Mouse (Mus musculus): ENCODE results near the gene Serpini2.
"Not testable (repeated sequence)": the region's sequence is repeated elsewhere in the genome, so short reads cannot be mapped to it uniquely, and the experiment has no call there.

Serpini2 gene

GRCm38 (mm10) chr3:75269978-75270377 lies at the start of gene Serpini2:
TSS of gene Serpini2 (minus strand) at chr3:75270078.
- DNase-seq, result no peak

GRCm38 (mm10) chr3:75308861-75309260 lies 39.0 kb upstream of the Serpini2 start:
- DNase-seq, result no peak

GRCm38 (mm10) chr3:75308228-75308627 lies 38.4 kb upstream of the Serpini2 start:
- DNase-seq, result no peak

- DNase-seq, result no peak
Observed at GRCm38 (mm10) chr3:75305584-75305983, 35.7 kb upstream of the Serpini2 start.

GRCm38 (mm10) chr3:75304621-75305020 lies 34.7 kb upstream of the Serpini2 start:
- DNase-seq, result no peak

GRCm38 (mm10) chr3:75301072-75301471 lies 31.2 kb upstream of the Serpini2 start:
- no peak for DNase-seq

- not testable (repeated sequence) for DNase-seq
Observed at GRCm38 (mm10) chr3:75299464-75299863, 29.6 kb upstream of the Serpini2 start.

GRCm38 (mm10) chr3:75297758-75298111 lies 27.9 kb upstream of the Serpini2 start:
- no peak for DNase-seq

- no peak for DNase-seq
Observed at GRCm38 (mm10) chr3:75297026-75297757, 27.3 kb upstream of the Serpini2 start.

GRCm38 (mm10) chr3:75293243-75293642 lies 23.4 kb upstream of the Serpini2 start:
- no peak for DNase-seq

- DNase-seq, result no peak
Observed at GRCm38 (mm10) chr3:75277455-75277854, 7.6 kb upstream of the Serpini2 start.

- no peak for DNase-seq
Observed at GRCm38 (mm10) chr3:75276522-75276921, 6.6 kb upstream of the Serpini2 start.

GRCm38 (mm10) chr3:75275127-75275526 lies 5.2 kb upstream of the Serpini2 start:
- no peak for DNase-seq

- DNase-seq, result no peak
Observed at GRCm38 (mm10) chr3:75259356-75259755, 10.5 kb downstream of the Serpini2 start.

GRCm38 (mm10) chr3:75219694-75220093 lies 50.2 kb downstream of the Serpini2 start:
- DNase-seq, result no peak

GRCm38 (mm10) chr3:75219211-75219610 lies 50.7 kb downstream of the Serpini2 start:
- DNase-seq, result peak; percentile 17

GRCm38 (mm10) chr3:75202808-75203503 lies 66.9 kb downstream of the Serpini2 start:
- DNase-seq, result peak; percentile 27
